Mouse (Mus musculus) thymus, adult 2 months (tissue): ENCODE results near the gene Bora.

ENCODE experiments used
- CTCF ChIP-seq: fragments of 200-500 bp; IDR thresholded peaks from 2 replicates; pipeline ENCODE4 v1.5.1; 2012; ENCODE audit warnings: mild to moderate bottlenecking, control low read depth, low read length, moderate library complexity, borderline replicate concordance; ENCODE audit not compliant: control insufficient read depth, poor library complexity, insufficient read depth; ENCODE audit errors: extremely low read depth
- POLR2A ChIP-seq: fragments of 200-500 bp; IDR thresholded peaks from 2 replicates; pipeline ENCODE4 v1.6.1; 2012; ENCODE audit warnings: mild to moderate bottlenecking, low read length, control low read depth, moderate library complexity; ENCODE audit not compliant: control insufficient read depth, poor library complexity, insufficient read depth; ENCODE audit errors: extremely low read depth

GRCm38 (mm10) chr14:99121584-99122339 lies 75.7 kb downstream of the Bora start:
- TF ChIP-seq CTCF = no peak
- no peak for TF ChIP-seq POLR2A
